Mouse (Mus musculus): ENCODE measurements around the gene Ptms. TPM values are rescaled to one million over a fixed set of nuclear protein-coding genes. Genes with fewer than 3 reads are reported as not detected.

The Ptms gene
- polyA plus RNA-seq, 1 experiment from 2014 or later, result 218 TPM

Other genes starting within 250 kb of the Ptms start
- gene Emg1, start 207.9 kb downstream of the Ptms start, polyA plus RNA-seq (2016; fragmentation: Nextera tagmentation; extraction: Ambion mirVana), result 255 and 270 TPM in 2 replicates
- 490 and 492 TPM in 2 replicates for gene Phb2, start 207.8 kb downstream of the Ptms start, polyA plus RNA-seq (2016; fragmentation: Nextera tagmentation; extraction: Ambion mirVana)
- gene Ptpn6, start 181.4 kb downstream of the Ptms start, polyA plus RNA-seq (2016; fragmentation: Nextera tagmentation; extraction: Ambion mirVana), result 4.8 and 5.2 TPM in 2 replicates
- gene Grcc10, start 178.7 kb downstream of the Ptms start, polyA plus RNA-seq (2016; fragmentation: Nextera tagmentation; extraction: Ambion mirVana), result 397 and 415 TPM in 2 replicates
- not detected in 2 replicates for gene Gm45234, start 164.1 kb downstream of the Ptms start, polyA plus RNA-seq (2016; fragmentation: Nextera tagmentation; extraction: Ambion mirVana)
- 12.5 and 14.2 TPM in 2 replicates for gene Atn1, start 163.6 kb downstream of the Ptms start, polyA plus RNA-seq (2016; fragmentation: Nextera tagmentation; extraction: Ambion mirVana)
- 4.0 and 4.4 TPM in 2 replicates for gene Eno2, start 150.4 kb downstream of the Ptms start, polyA plus RNA-seq (2016; fragmentation: Nextera tagmentation; extraction: Ambion mirVana)
- 4.9 and 5.3 TPM in 2 replicates for gene Lrrc23, start 140.4 kb downstream of the Ptms start, polyA plus RNA-seq (2016; fragmentation: Nextera tagmentation; extraction: Ambion mirVana)
- gene Spsb2, start 111.4 kb downstream of the Ptms start, polyA plus RNA-seq (2016; fragmentation: Nextera tagmentation; extraction: Ambion mirVana), result 7.4 and 8.9 TPM in 2 replicates
- 1,048 and 1,068 TPM in 2 replicates for gene Tpi1, start 105.8 kb downstream of the Ptms start, polyA plus RNA-seq (2016; fragmentation: Nextera tagmentation; extraction: Ambion mirVana)
- gene Usp5, start 90.6 kb downstream of the Ptms start, polyA plus RNA-seq (2016; fragmentation: Nextera tagmentation; extraction: Ambion mirVana), result 214 and 215 TPM in 2 replicates
- 271 and 298 TPM in 2 replicates for gene Cdca3, start 90.6 kb downstream of the Ptms start, polyA plus RNA-seq (2016; fragmentation: Nextera tagmentation; extraction: Ambion mirVana)
- 0.32 and 0.42 TPM in 2 replicates for gene Gnb3, start 79.8 kb downstream of the Ptms start, polyA plus RNA-seq (2016; fragmentation: Nextera tagmentation; extraction: Ambion mirVana)
- gene P3h3, start 62.4 kb downstream of the Ptms start, polyA plus RNA-seq (2016; fragmentation: Nextera tagmentation; extraction: Ambion mirVana), result 9.7 TPM in 2 replicates
- 2.1 and 2.5 TPM in 2 replicates for gene Gpr162, start 56.1 kb downstream of the Ptms start, polyA plus RNA-seq (2016; fragmentation: Nextera tagmentation; extraction: Ambion mirVana)
- gene Cd4, start 31.9 kb downstream of the Ptms start, polyA plus RNA-seq (2016; fragmentation: Nextera tagmentation; extraction: Ambion mirVana), result 0.17 TPM in 1 of 2 replicates, not detected in the other
- 0.76 and 0.88 TPM in 2 replicates for gene Lag3, start 8.4 kb downstream of the Ptms start, polyA plus RNA-seq (2016; fragmentation: Nextera tagmentation; extraction: Ambion mirVana)
- 388 and 398 TPM in 2 replicates for gene Mlf2, start 11.3 kb upstream of the Ptms start, polyA plus RNA-seq (2016; fragmentation: Nextera tagmentation; extraction: Ambion mirVana)
- gene Cops7a, start 45.4 kb upstream of the Ptms start, polyA plus RNA-seq (2016; fragmentation: Nextera tagmentation; extraction: Ambion mirVana), result 136 and 143 TPM in 2 replicates
- 1.4 and 1.7 TPM in 2 replicates for gene Pianp, start 76.6 kb upstream of the Ptms start, polyA plus RNA-seq (2016; fragmentation: Nextera tagmentation; extraction: Ambion mirVana)
- gene Zfp384, start 89.0 kb upstream of the Ptms start, polyA plus RNA-seq (2016; fragmentation: Nextera tagmentation; extraction: Ambion mirVana), result 8.2 and 12.1 TPM in 2 replicates
- 117 and 121 TPM in 2 replicates for gene Ing4, start 119.7 kb upstream of the Ptms start, polyA plus RNA-seq (2016; fragmentation: Nextera tagmentation; extraction: Ambion mirVana)
- gene Acrbp, start 129.6 kb upstream of the Ptms start, polyA plus RNA-seq (2016; fragmentation: Nextera tagmentation; extraction: Ambion mirVana), result 12.8 and 12.9 TPM in 2 replicates
- 0.22 and 0.30 TPM in 2 replicates for gene Lpar5, start 147.8 kb upstream of the Ptms start, polyA plus RNA-seq (2016; fragmentation: Nextera tagmentation; extraction: Ambion mirVana)
- 91.0 and 99.4 TPM in 2 replicates for gene Chd4, start 175.9 kb upstream of the Ptms start, polyA plus RNA-seq (2016; fragmentation: Nextera tagmentation; extraction: Ambion mirVana)
- 101 and 103 TPM in 2 replicates for gene Nop2, start 211.8 kb upstream of the Ptms start, polyA plus RNA-seq (2016; fragmentation: Nextera tagmentation; extraction: Ambion mirVana)
- 9.2 and 10.0 TPM in 2 replicates for gene Iffo1, start 225.1 kb upstream of the Ptms start, polyA plus RNA-seq (2016; fragmentation: Nextera tagmentation; extraction: Ambion mirVana)
- 3,225 and 3,313 TPM in 2 replicates for gene Gapdh, start 246.4 kb upstream of the Ptms start, polyA plus RNA-seq (2016; fragmentation: Nextera tagmentation; extraction: Ambion mirVana)

All from forebrain, embryonic 10.5 days (tissue).